Mouse (Mus musculus) liver, embryonic 11.5 days (tissue): Measurements from ENCODE around the gene Ccdc116. TPM values are rescaled to one million over a fixed set of nuclear protein-coding genes. Genes with fewer than 3 reads are reported as not detected.

Experiments
- ATAC-seq: fragments of 200-750 bp; cut with Nextera tagmentation; replicated peaks from 2 replicates; pipeline ENCODE4 v1.8.0; 2017; ENCODE audit warnings: moderate number of reproducible peaks, mild to moderate bottlenecking, moderate TSS enrichment, moderate library complexity; ENCODE audit not compliant: low FRiP score
- DNase-seq: peaks from one replicate; pipeline ENCODE4 v3.0.0-alpha.2; 2017; ENCODE audit warnings: low spot score
- H3K27ac ChIP-seq: fragments of 300-500 bp; sonication (generic); 2 replicates; pipeline ENCODE4 v1.5.1; 2014; ENCODE audit warnings: mild to moderate bottlenecking, low read depth, low read length, control low read depth
- H3K27me3 ChIP-seq: fragments of 300-500 bp; sonication (generic); replicated peaks from 2 replicates; pipeline ENCODE4 v1.6.1; 2014; ENCODE audit warnings: low read length, mixed read lengths; ENCODE audit not compliant: control insufficient read depth, insufficient read depth
- H3K36me3 ChIP-seq: fragments of 300-500 bp; sonication (generic); 2 replicates; pipeline ENCODE4 v1.6.1; 2014; ENCODE audit warnings: mild to moderate bottlenecking, low read length, moderate library complexity, mixed read lengths; ENCODE audit not compliant: control insufficient read depth, insufficient read depth
- H3K4me1 ChIP-seq: fragments of 300-500 bp; sonication (generic); replicated peaks from 2 replicates; pipeline ENCODE4 v1.6.1; 2014; ENCODE audit warnings: low read length, mixed read lengths; ENCODE audit not compliant: control insufficient read depth, insufficient read depth
- H3K4me2 ChIP-seq: fragments of 300-500 bp; sonication (generic); 2 replicates; pipeline ENCODE4 v1.6.1; 2014; ENCODE audit warnings: mild to moderate bottlenecking, control low read depth, moderate library complexity
- H3K4me3 ChIP-seq: fragments of 300-500 bp; sonication (generic); 2 replicates; pipeline ENCODE4 v1.5.1; 2014; ENCODE audit warnings: low read depth, low read length, control low read depth
- H3K9ac ChIP-seq: fragments of 300-500 bp; sonication (generic); 2 replicates; pipeline ENCODE4 v1.6.1; 2014; ENCODE audit warnings: low read depth, low read length, control low read depth
- H3K9me3 ChIP-seq: fragments of 300-500 bp; sonication (generic); 2 replicates; pipeline ENCODE4 v1.6.1; 2016; ENCODE audit warnings: low read length, inconsistent platforms, mixed read lengths; ENCODE audit not compliant: control insufficient read depth
- WGBS: fragments of 180-500 bp; shearing (Covaris S2); extraction: QIAGEN DNeasy Blood & Tissue Kit; methylation state at CpG from one replicate; pipeline ENCODE4 v1.1.7; 2014; 5-methylcytosine and 5-hydroxymethylcytosine counted together
- polyA plus RNA-seq: library from polyadenylated mRNA; unstranded; fragments of >200 nt; fragmentation: Nextera tagmentation; extraction: Ambion mirVana; gene quantifications from 2 replicates; pipeline ENCODE4 v1.2.1, GENCODE M21; 2014

The Ccdc116 gene
- polyA plus RNA-seq, 1 experiment from 2014 or later = 2.4 TPM

GRCm38 (mm10) chr16:17124119-17124870 lies 22.7 kb downstream of the Ccdc116 start:
- peak overlapping the region; percentile 69 for H3K4me3 ChIP-seq
- peak overlapping the region; percentile 80 for H3K9ac ChIP-seq
- 6% methylated on average over 22 of the region's 22 CpGs for WGBS
- peak overlapping the region; percentile 86 for H3K4me2 ChIP-seq
- H3K4me1 ChIP-seq = peaks cover 13% of the 10 kb centered on the region
- peaks cover 20% of the 10 kb centered on the region for H3K36me3 ChIP-seq
- ATAC-seq = peak; percentile 28
- peak overlapping the region; percentile 65 for H3K27ac ChIP-seq
- peak; percentile 64 for DNase-seq
- H3K9me3 ChIP-seq = no peaks in the 10 kb centered on the region
- no peaks in the 10 kb centered on the region for H3K27me3 ChIP-seq

- H3K27ac ChIP-seq = no peak overlapping the region
- peaks cover 22% of the 10 kb centered on the region for H3K36me3 ChIP-seq
- H3K4me2 ChIP-seq = no peak overlapping the region
- DNase-seq = no peak
- no peak overlapping the region for H3K9ac ChIP-seq
- no peak for ATAC-seq
- peaks cover 13% of the 10 kb centered on the region for H3K4me1 ChIP-seq
- no peaks in the 10 kb centered on the region for H3K27me3 ChIP-seq
- H3K9me3 ChIP-seq = no peaks in the 10 kb centered on the region
- H3K4me3 ChIP-seq = no peak overlapping the region
- 75% methylated on average over 14 of the region's 14 CpGs for whole genome bisulfite sequencing
These were observed 25.5 kb downstream of the Ccdc116 start for GRCm38 (mm10) chr16:17121569-17121968.

GRCm38 (mm10) chr16:17117309-17117799 lies 29.7 kb downstream of the Ccdc116 start:
- Histone ChIP-seq H3K4me3 (no peak overlapping the region), H3K36me3 (peaks cover 26% of the 10 kb centered on the region), H3K4me1 (0 out of 2 replicates have a peak, but pooled peaks cover 2% of the 10 kb centered on the region), H3K27ac (no peak overlapping the region), H3K4me2 (no peak overlapping the region), H3K9ac (no peak overlapping the region), H3K27me3 (no peaks in the 10 kb centered on the region), H3K9me3 (no peaks in the 10 kb centered on the region)
- DNase-seq (no peak), ATAC-seq (no peak)
- WGBS = 78% methylated on average over 5 of the region's 5 CpGs

GRCm38 (mm10) chr16:17110771-17111743 lies 36.0 kb downstream of the Ccdc116 start, which contains the start of gene Ppil2:
TSS of gene Ppil2 (minus strand) at chr16:17111257.
- Histone ChIP-seq H3K4me3 (peak within 1 kb of the TSS; percentile 65), H3K27me3 (no peaks in the 10 kb centered on the region), H3K27ac (peak within 1 kb of the TSS; percentile 28; the same call in 1 of the 2 replicates), H3K4me1 (peaks cover 9% of the 10 kb centered on the region), H3K9me3 (no peaks in the 10 kb centered on the region), H3K36me3 (peaks cover 16% of the 10 kb centered on the region), H3K9ac (peak within 1 kb of the TSS; percentile 55), H3K4me2 (peak within 1 kb of the TSS; percentile 73)
- WGBS = 7% methylated on average over 38 of the region's 38 CpGs
- ATAC-seq = peak; percentile 88
- DNase-seq = peak; percentile 76

GRCm38 (mm10) chr16:17104600-17104999 lies 42.4 kb downstream of the Ccdc116 start:
- 88% methylated on average over 4 of the region's 4 CpGs for WGBS
- DNase-seq (no peak), ATAC-seq (no peak)
- Histone ChIP-seq H3K36me3 (peaks cover 33% of the 10 kb centered on the region), H3K9me3 (no peaks in the 10 kb centered on the region), H3K4me1 (peaks cover 1% of the 10 kb centered on the region; the same call in 1 of the 2 replicates), H3K4me2 (no peak overlapping the region), H3K4me3 (no peak overlapping the region), H3K27me3 (no peaks in the 10 kb centered on the region), H3K9ac (no peak overlapping the region), H3K27ac (no peak overlapping the region)

GRCm38 (mm10) chr16:17102630-17103220 lies 44.3 kb downstream of the Ccdc116 start:
- Histone ChIP-seq H3K4me1 (no peaks in the 10 kb centered on the region), H3K4me3 (no peak overlapping the region), H3K4me2 (no peak overlapping the region), H3K27me3 (no peaks in the 10 kb centered on the region), H3K36me3 (peaks cover 38% of the 10 kb centered on the region), H3K27ac (no peak overlapping the region), H3K9ac (no peak overlapping the region), H3K9me3 (no peaks in the 10 kb centered on the region)
- WGBS = 82% methylated on average over 7 of the region's 7 CpGs
- DNase-seq (no peak), ATAC-seq (no peak)

- H3K9ac ChIP-seq = no peak overlapping the region
- DNase-seq (no peak), ATAC-seq (no peak)
- WGBS = 84% methylated on average over 3 of the region's 3 CpGs
- H3K4me1 ChIP-seq = no peaks in the 10 kb centered on the region
- H3K27me3 ChIP-seq = no peaks in the 10 kb centered on the region
- no peak overlapping the region for H3K4me2 ChIP-seq
- no peaks in the 10 kb centered on the region for H3K9me3 ChIP-seq
- peaks cover 51% of the 10 kb centered on the region for H3K36me3 ChIP-seq
- H3K4me3 ChIP-seq = no peak overlapping the region
- H3K27ac ChIP-seq = no peak overlapping the region
These were observed 50.1 kb downstream of the Ccdc116 start for GRCm38 (mm10) chr16:17096938-17097337.
